Mouse (Mus musculus) activated CD4-positive, CD25-positive, alpha-beta regulatory T cell, adult 9 weeks (primary cell): Measurements from ENCODE around the gene Anks1. TPM values are rescaled to one million over a fixed set of nuclear protein-coding genes. Genes with fewer than 3 reads are reported as not detected.

Source experiments
- polyA plus RNA-seq: library from polyadenylated mRNA; unstranded; fragments of 100-300 nt; shearing (Covaris generic); gene quantifications from one replicate; pipeline ENCODE4 v1.2.1, GENCODE M21; 2017

Gene Anks1
- 5.5 TPM for polyA plus RNA-seq

DNA sequence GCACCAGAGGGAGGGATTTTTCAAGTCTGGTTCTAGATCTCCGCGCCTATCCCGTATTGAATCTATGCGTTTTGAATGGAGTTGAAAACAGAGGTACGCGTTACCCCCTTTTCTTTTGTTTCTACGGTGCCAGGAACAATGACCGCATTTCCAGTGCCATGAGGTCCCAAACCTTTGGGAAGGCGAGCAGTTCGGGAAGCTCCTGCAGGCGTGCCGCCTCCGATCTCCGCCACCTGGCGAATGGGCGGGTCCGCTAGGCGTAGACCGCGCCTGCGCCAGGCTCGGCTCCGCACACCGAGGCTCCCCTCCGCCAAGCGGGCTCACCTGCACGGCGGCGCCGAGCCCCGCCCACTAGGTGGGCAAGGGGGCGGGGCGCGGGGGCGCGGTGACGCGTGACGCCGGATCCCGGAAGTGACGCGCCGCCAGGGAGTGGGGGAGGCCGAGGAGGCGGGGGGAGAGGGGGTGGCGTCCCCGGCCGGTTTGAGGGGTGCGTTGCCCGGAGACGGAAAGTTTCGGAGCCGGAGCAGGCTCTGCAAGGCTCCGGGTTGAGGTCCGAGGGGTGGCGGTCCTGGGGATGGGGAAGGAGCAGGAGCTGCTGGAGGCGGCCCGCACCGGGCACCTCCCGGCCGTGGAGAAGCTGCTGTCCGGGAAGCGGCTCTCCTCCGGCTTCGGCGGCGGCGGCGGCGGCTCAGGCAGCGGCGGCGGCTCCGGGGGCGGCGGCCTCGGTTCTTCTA, at the start of gene Anks1:
Gene Anks1, plus strand, starts transcription at position 419 of the 734 bp plus-strand sequence.

DNA sequence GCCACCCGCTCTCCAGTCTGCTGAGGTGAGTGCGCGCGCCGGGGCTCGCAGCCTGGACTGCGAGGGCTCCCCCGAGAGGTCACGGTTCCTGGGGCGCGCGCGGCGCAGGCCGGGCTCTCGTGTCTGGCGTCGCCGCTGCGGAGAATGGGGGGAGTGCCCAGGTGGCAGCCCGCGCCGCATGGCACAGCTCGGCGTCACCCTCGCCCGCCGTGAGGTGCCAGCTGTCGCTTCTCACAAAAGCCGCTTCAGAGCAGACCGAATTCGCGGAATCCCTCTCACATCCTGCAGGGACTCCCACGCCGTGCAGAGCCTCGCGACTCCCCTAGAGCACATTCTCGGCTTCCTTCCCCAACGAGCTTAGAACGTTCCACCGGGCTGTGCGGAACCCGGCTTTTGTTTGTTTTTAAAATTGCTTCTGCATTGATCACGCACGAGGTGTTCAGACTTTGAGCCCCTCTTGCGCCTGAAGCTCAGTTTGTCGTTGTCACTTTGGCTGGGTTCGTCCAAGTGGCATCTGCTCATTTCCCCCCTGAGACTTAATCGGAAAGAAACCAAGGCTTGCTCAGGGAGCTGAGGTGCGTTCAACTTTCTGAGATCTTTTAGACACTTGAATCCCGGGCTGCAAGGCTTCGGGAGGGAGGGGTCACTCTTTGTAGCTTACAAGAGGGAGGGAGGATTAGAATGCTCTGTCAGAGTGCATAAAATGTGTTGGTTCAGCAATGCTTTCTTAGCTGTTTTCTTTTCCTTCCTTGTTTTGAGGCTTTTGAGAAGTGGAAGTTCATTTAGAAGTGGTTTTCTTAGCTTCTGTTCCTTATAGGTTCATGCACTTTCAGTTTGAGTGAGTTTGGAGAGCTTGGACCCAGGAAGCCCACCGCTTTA, 755 bp downstream of the Anks1 start, which contains the start of gene Taf11:
Gene Taf11, minus strand, starts transcription at position 223 of the 879 bp plus-strand sequence.

DNA sequence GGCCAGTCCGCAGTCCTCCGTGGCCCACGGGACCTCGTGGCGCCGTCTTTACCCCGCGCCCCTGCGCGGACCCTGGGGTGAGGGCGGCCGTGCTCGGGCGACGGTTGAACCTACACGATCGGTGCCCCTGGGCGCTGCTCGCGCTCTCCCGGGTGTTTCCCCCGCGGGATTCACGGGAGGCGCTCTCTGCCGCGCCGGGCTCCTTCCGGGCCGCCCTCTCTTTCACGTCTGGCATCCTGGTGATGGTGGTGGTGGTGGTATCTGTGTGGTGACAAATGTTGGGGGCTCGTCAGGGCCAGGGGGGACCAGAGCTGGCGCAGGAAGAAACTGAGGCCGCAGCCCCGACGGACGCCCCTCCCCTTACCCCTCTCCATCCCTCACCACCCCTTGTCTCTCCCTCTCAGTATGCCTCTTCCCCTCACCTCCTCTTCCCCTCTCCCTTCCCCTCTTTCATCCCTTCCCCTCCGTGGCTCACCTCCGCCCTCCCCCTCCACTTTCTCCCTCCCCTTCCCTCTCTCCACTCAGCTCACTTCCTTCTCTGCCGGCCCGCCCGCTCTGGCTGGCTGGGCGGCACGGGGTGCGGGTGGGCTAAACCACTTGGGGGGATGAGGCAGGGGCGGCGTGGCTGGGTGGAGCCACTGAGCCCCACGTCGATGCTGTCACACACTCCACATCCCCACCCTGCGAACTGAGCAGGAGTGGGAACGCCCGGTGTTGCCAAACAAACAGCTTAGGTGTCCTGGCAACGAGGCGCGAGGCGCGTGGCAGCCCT, 171.1 kb downstream of the Anks1 start, which contains the start of gene Tcp11:
Gene Tcp11, minus strand, starts transcription at position 595 of the 772 bp plus-strand sequence.

Other genes with a start within 250 kb of the Anks1 start
- gene Spdef, start 180.4 kb upstream of the Anks1 start, polyA plus RNA-seq, result not detected
- gene D17Wsu92e, start 88.7 kb upstream of the Anks1 start, polyA plus RNA-seq, result 5.4 TPM
- gene Snrpc, start 71.2 kb upstream of the Anks1 start, polyA plus RNA-seq, result 203 TPM
- 3.7 TPM for gene Uhrf1bp1, start 52.9 kb upstream of the Anks1 start, polyA plus RNA-seq
- gene Taf11, start 538 bp downstream of the Anks1 start, polyA plus RNA-seq, result 47.5 TPM
- gene Tcp11, start 171.3 kb downstream of the Anks1 start, polyA plus RNA-seq, result 1.2 TPM
- not detected for gene Scube3, start 232.8 kb downstream of the Anks1 start, polyA plus RNA-seq